Mouse (Mus musculus) CH12.LX (cell line): ENCODE measurements around the gene Epyc.

Source experiments
- CTCF ChIP-seq, 2 experiments: IDR thresholded peaks in 1 of 2; conservative IDR thresholded peaks in 1 of 2; 2 replicates each; pipeline ENCODE4 v1.5.1; 2011 to 2012; ENCODE audit warnings: low read depth in 2 of 2, low read length in 2 of 2, improper control_type of control experiment in 1 of 2, inconsistent platforms in 1 of 2, mild to moderate bottlenecking in 1 of 2, moderate library complexity in 1 of 2
- JUND ChIP-seq: conservative IDR thresholded peaks from 2 replicates; pipeline ENCODE4 v1.6.1; 2011; ENCODE audit warnings: low read depth, low read length, improper control_type of control experiment
- USF1 ChIP-seq: IDR thresholded peaks from 2 replicates; pipeline ENCODE4 v1.6.1; 2014; ENCODE audit warnings: low read depth, mild to moderate bottlenecking, inconsistent platforms, low read length, improper control_type of control experiment
- ZC3H11A ChIP-seq: IDR thresholded peaks from 2 replicates; pipeline ENCODE4 v1.6.1; 2012; ENCODE audit warnings: low read depth, mild to moderate bottlenecking, inconsistent platforms, low read length, improper control_type of control experiment

- no peak for TF ChIP-seq USF1
- TF ChIP-seq CTCF (conservative IDR thresholded peaks at IDR 0.05 in 1 of 2, IDR thresholded peaks at IDR 0.05 in 1 of 2; ENCODE audit: low read depth in 2 of 2, low read length in 2 of 2) = no peak
- no peak for TF ChIP-seq JUND
- TF ChIP-seq ZC3H11A = no peak
Measured at GRCm38 (mm10) chr10:97659489-97659888, 15.6 kb downstream of the Epyc start.
